Mouse (Mus musculus): Measurements from ENCODE around the gene Klra5. TPM values are rescaled to one million over a fixed set of nuclear protein-coding genes. Genes with fewer than 3 reads are reported as not detected.

Klra5 gene
- polyA plus RNA-seq (2017; shearing (Covaris generic)), result not detected

DNA sequence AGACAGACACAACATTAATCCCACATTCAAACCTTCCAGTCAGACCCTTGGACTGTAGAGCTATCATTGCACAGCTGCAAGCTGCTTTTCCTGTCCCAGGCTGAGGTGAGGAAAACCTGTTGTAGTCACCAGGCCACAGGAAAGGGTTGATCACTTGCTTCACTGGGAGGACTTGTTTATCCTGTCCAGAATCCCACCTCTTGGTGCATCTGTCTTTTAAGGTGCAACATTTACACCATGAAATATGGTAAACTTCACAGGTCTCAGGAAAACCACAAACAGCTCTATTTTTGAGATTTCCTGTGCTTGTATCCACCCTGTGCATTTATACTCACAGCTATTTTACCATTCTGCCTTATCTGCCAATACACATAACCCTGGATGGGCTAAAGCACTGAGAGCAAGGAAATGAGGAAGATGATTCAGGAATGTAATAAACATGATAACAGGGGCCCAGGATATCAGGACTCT, at the start of gene Klra5:
Klra5 (minus strand) TSS at position 175 of the 471 bp plus-strand sequence.

DNA sequence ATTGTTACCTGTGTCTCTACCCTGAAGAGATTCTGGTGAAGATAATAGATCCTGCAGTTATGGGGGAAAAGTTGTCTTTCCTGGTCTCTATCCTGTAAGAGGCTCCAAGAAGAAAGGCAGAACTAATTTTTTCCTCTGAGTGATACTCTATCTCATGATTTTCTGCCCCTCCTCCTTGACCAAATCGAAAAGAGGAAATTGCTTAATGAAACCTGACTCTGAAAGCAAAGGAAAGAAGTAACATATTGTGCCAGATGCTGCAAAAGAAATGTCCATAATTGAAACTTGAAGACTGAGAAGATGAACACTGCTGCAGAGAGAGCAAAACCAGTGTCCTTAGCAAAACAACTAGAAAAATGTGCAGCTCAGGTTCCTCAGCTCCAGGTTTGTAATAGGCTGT, 40.9 kb downstream of the Klra5 start, which contains the start of gene Klra17:
Klra17 (minus strand) TSS at position 124 of the 400 bp plus-strand sequence.

DNA sequence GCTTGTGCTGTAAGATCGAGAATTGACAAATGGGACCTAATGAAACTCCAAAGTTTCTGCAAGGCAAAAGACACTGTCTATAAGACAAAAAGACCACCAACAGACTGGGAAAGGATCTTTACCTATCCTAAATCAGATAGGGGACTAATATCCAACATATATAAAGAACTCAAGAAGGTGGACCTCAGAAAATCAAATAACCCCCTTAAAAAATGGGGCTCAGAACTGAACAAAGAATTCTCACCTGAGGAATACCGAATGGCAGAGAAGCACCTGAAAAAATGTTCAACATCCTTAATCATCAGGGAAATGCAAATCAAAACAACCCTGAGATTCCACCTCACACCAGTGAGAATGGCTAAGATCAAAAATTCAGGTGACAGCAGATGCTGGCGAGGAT, 55.1 kb downstream of the Klra5 start, which contains the start of gene Gm17631:
Gm17631 (plus strand) TSS at position 301 of the 400 bp plus-strand sequence.

Other genes starting within 250 kb of the Klra5 start
- gene Klrc1, start 238.7 kb downstream of the Klra5 start, polyA plus RNA-seq (2017; shearing (Covaris generic)), result 1 to 10 TPM in 1 of 2 experiments, under 1 TPM in 1; 0.23 to 4.8 TPM
- not detected for gene Klri1, start 200.5 kb downstream of the Klra5 start, polyA plus RNA-seq (2017; shearing (Covaris generic))
- not detected for gene Klri2, start 177.2 kb downstream of the Klra5 start, polyA plus RNA-seq (2017; shearing (Covaris generic))
- under 1 TPM; 0.13 to 0.65 TPM for gene Gm156, start 133.4 kb downstream of the Klra5 start, polyA plus RNA-seq (2017; shearing (Covaris generic))
- not detected for gene Gm17631, start 55.0 kb downstream of the Klra5 start, polyA plus RNA-seq (2017; shearing (Covaris generic))
- not detected for gene Klra17, start 41.0 kb downstream of the Klra5 start, polyA plus RNA-seq (2017; shearing (Covaris generic))
- gene Klra6, start 109.3 kb upstream of the Klra5 start, polyA plus RNA-seq (2017; shearing (Covaris generic)), result not detected
- not detected for gene Klra4, start 149.6 kb upstream of the Klra5 start, polyA plus RNA-seq (2017; shearing (Covaris generic))
- not detected for gene Klra8, start 212.2 kb upstream of the Klra5 start, polyA plus RNA-seq (2017; shearing (Covaris generic))

Data from inflammation-experienced regulatory T-cells (primary cell).